Mouse (Mus musculus) limb, embryonic 14.5 days (tissue): ENCODE measurements at regions not wholly inside any gene's neighbourhood (a gene's known extent, or its start where the extent isn't known, plus 50 kb on each side); places are given as distances from the start of the nearest gene placed in this dataset. TPM values are rescaled to one million over a fixed set of nuclear protein-coding genes. Genes with fewer than 3 reads are reported as not detected.

ENCODE experiments used
- ATAC-seq: fragments of 200-750 bp; cut with Nextera tagmentation; 2 replicates; pipeline ENCODE4 v1.8.0; 2017; ENCODE audit warnings: low read depth, moderate number of reproducible peaks, moderate TSS enrichment; ENCODE audit not compliant: low FRiP score
- DNase-seq: peaks from one replicate; pipeline ENCODE4 v3.0.0-alpha.2; 2015; ENCODE audit warnings: low spot score
- H3K27ac ChIP-seq: fragments of 300-500 bp; sonication (generic); replicated peaks from 2 replicates; pipeline ENCODE4 v1.5.1; 2014; ENCODE audit warnings: low read depth, mild to moderate bottlenecking, low read length, moderate library complexity, mixed read lengths
- H3K27me3 ChIP-seq: fragments of 300-500 bp; sonication (generic); 2 replicates; pipeline ENCODE4 v1.6.1; 2014; ENCODE audit warnings: low read length, mixed read lengths; ENCODE audit not compliant: control insufficient read depth, insufficient read depth
- H3K36me3 ChIP-seq: fragments of 300-500 bp; sonication (generic); 2 replicates; pipeline ENCODE4 v1.6.1; 2014; ENCODE audit warnings: mild to moderate bottlenecking, low read length, moderate library complexity, mixed read lengths; ENCODE audit not compliant: control insufficient read depth, insufficient read depth
- H3K4me1 ChIP-seq: fragments of 300-500 bp; sonication (generic); 2 replicates; pipeline ENCODE4 v1.6.1; 2014; ENCODE audit warnings: antibody characterized with exemption, low read length, mixed read lengths; ENCODE audit not compliant: control insufficient read depth, insufficient read depth
- H3K4me2 ChIP-seq: fragments of 300-500 bp; sonication (generic); replicated peaks from 2 replicates; pipeline ENCODE4 v1.6.1; 2014; ENCODE audit warnings: low read depth, mild to moderate bottlenecking, low read length, moderate library complexity; ENCODE audit not compliant: severe bottlenecking
- H3K4me3 ChIP-seq: fragments of 300-500 bp; sonication (generic); replicated peaks from 2 replicates; pipeline ENCODE4 v1.5.1; 2014; ENCODE audit warnings: low read length
- H3K9ac ChIP-seq: fragments of 300-500 bp; sonication (generic); 2 replicates; pipeline ENCODE4 v1.6.1; 2014; ENCODE audit warnings: mild to moderate bottlenecking, low read depth, low read length, moderate library complexity; ENCODE audit not compliant: severe bottlenecking
- H3K9me3 ChIP-seq: fragments of 300-500 bp; sonication (generic); 2 replicates; pipeline ENCODE4 v1.6.1; 2016; ENCODE audit warnings: low read length; ENCODE audit not compliant: control insufficient read depth
- POLR2A ChIP-seq: fragments of 200-500 bp; IDR thresholded peaks from 2 replicates; pipeline ENCODE4 v1.8.0; 2012; ENCODE audit warnings: inconsistent platforms, mild to moderate bottlenecking, moderate library complexity, borderline replicate concordance; ENCODE audit not compliant: insufficient read depth, insufficient read length; ENCODE audit errors: extremely low read depth
- WGBS: fragments of 180-500 bp; shearing (Covaris S2); extraction: QIAGEN DNeasy Blood & Tissue Kit; methylation state at CpG from one replicate; pipeline ENCODE4 v1.1.7; 2014; 5-methylcytosine and 5-hydroxymethylcytosine counted together
- microRNA-seq: library from miRNA; unstranded; fragments of <30 nt; microRNA quantifications from one replicate; pipeline ENCODE4, GENCODE M21; 2016

GRCm38 (mm10) chr13:69433461-69434323 lies 99.9 kb upstream of the Nsun2 start:
- TF ChIP-seq POLR2A, result no peak
- H3K36me3 ChIP-seq, result no peaks in the 10 kb centered on the region
- H3K27me3 ChIP-seq, result no peaks in the 10 kb centered on the region
- ATAC-seq (no peak), DNase-seq (no peak)
- no peak overlapping the region for H3K4me3 ChIP-seq
- H3K9me3 ChIP-seq, result no peaks in the 10 kb centered on the region
- no peaks in the 10 kb centered on the region for H3K4me1 ChIP-seq
- H3K9ac ChIP-seq, result no peak overlapping the region
- no peak overlapping the region for H3K4me2 ChIP-seq
- H3K27ac ChIP-seq, result no peak overlapping the region
- whole genome bisulfite sequencing, result 49% methylated on average over 8 of the region's 8 CpGs

GRCm38 (mm10) chr13:69439486-69439885 lies 94.1 kb upstream of the Nsun2 start:
- no peaks in the 10 kb centered on the region for H3K4me1 ChIP-seq
- no peak overlapping the region for H3K4me2 ChIP-seq
- H3K27ac ChIP-seq, result no peak overlapping the region
- no peaks in the 10 kb centered on the region for H3K9me3 ChIP-seq
- TF ChIP-seq POLR2A, result no peak
- ATAC-seq, result no peak
- H3K9ac ChIP-seq, result no peak overlapping the region
- no peaks in the 10 kb centered on the region for H3K36me3 ChIP-seq
- H3K4me3 ChIP-seq, result no peak overlapping the region
- WGBS, result 88% methylated on average over 9 of the region's 9 CpGs
- no peak for DNase-seq
- H3K27me3 ChIP-seq, result no peaks in the 10 kb centered on the region

GRCm38 (mm10) chr13:69441798-69442197 lies 91.7 kb upstream of the Nsun2 start:
- Histone ChIP-seq H3K27ac (no peak overlapping the region), H3K27me3 (no peaks in the 10 kb centered on the region), H3K4me1 (no peaks in the 10 kb centered on the region), H3K9ac (no peak overlapping the region), H3K9me3 (no peaks in the 10 kb centered on the region), H3K36me3 (no peaks in the 10 kb centered on the region), H3K4me2 (no peak overlapping the region), H3K4me3 (no peak overlapping the region)
- DNase-seq (no peak), ATAC-seq (no peak)
- no peak for TF ChIP-seq POLR2A
- WGBS, result 76% methylated on average over 1 of the region's 1 CpGs

- DNase-seq (no peak), ATAC-seq (no peak)
- Histone ChIP-seq H3K9me3 (no peaks in the 10 kb centered on the region), H3K27me3 (no peaks in the 10 kb centered on the region), H3K9ac (no peak overlapping the region), H3K4me2 (no peak overlapping the region), H3K36me3 (no peaks in the 10 kb centered on the region), H3K4me3 (no peak overlapping the region), H3K27ac (no peak overlapping the region), H3K4me1 (no peaks in the 10 kb centered on the region)
- TF ChIP-seq POLR2A, result no peak
- 77% methylated on average over 4 of the region's 4 CpGs for WGBS
Measured at GRCm38 (mm10) chr13:69445611-69446010, 87.9 kb upstream of the Nsun2 start.

Small RNA genes lying in the stretch of these regions (microRNA-seq; reads per million reads assigned to microRNA genes)
- not detected for gene Gm44375
